In the genomic region with DNA sequence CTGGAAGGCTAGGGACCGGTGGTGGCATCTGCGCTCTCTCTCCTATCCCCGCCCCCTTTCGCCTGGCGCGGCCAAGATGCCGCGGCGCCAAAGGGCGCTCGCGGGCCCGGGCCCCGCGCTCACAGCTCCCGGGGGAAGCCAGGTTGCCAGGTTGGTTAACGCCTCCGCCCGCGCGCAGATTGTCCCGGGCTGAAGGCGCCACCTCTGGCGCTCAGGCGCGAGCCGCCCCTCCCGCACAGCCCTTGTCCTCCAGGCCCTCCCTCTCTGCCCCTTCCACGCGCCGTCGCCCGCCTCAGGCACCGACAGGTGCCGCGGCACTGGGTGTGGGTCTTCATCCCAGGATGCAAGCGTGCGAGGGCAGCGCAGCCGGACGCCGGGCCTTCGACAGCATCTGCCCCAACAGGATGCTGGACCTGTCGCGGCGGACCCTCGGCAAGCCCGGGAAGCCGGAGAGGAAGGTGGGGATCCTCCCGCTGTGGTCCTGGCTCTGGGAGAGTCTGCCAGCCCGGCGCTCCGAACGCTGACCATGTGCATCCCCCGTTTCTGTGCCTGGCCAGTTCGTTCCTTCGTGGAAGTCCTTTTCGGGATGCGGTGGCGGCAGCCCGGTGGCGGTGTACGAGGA, we compare ENCODE assay signal across 9 mouse cellular contexts. TPM values are rescaled to one million over a fixed set of nuclear protein-coding genes. Genes with fewer than 3 reads are reported as not detected.
DNase-seq lines count a peak whose midpoint lies in the region; ATAC-seq and TF ChIP-seq lines count a peak whose summit lies in the region.
"Had no signal": no experiment of that assay in that cellular context is flagged by ENCODE, and none has a peak within 500 bp of the region (broad histone marks: within the 10 kb centered on the region; RNA-seq: fewer than 3 reads in every experiment).

TSS of gene Mcidas (plus strand) at position 315 of the 622 bp plus-strand sequence.

- no peak for TF ChIP-seq EP300 in lung, postnatal 0 days (IDR thresholded peaks at IDR 0.05)

- WGBS in intestine, embryonic 16.5 days = under 1% methylated on average over 63 of the region's 63 CpGs
- 2% methylated on average over 46 of the region's 63 CpGs for WGBS in lung, postnatal 0 days

- H3K9ac ChIP-seq in intestine, embryonic 16.5 days (ENCODE audit: low read depth, low read length) = peak within 1 kb of the TSS; percentile 40
- H3K9ac ChIP-seq in lung, postnatal 0 days (replicated peaks; ENCODE audit: low read depth) = no peak within 1 kb of the TSS

- H3K27ac ChIP-seq in embryonic fibroblast, embryonic 13.5 days (ENCODE audit: insufficient read depth, low read length) = no peak within 1 kb of the TSS
- H3K27ac ChIP-seq in intestine, embryonic 16.5 days (ENCODE audit: low read length) = no peak within 1 kb of the TSS
- no peak within 1 kb of the TSS for H3K27ac ChIP-seq in lung, postnatal 0 days (ENCODE audit: low read length)

- TF ChIP-seq POLR2A in embryonic fibroblast, embryonic 13.5 days (IDR thresholded peaks at IDR 0.05; ENCODE audit: low read depth, low read length) = no peak

- H3K36me3 ChIP-seq in G1E (replicated peaks) = no peaks in the 10 kb centered on the region
- no peaks in the 10 kb centered on the region for H3K36me3 ChIP-seq in intestine, embryonic 16.5 days (ENCODE audit: control insufficient read depth, insufficient read depth, low read length)
- no peaks in the 10 kb centered on the region for H3K36me3 ChIP-seq in lung, postnatal 0 days (ENCODE audit: insufficient read depth, low read length)
- H3K36me3 ChIP-seq in splenic B cell, adult 2 months (ENCODE audit: control insufficient read depth, insufficient read depth, low read length, poor library complexity, severe bottlenecking) = no peaks in the 10 kb centered on the region

- H3K27me3 ChIP-seq in G1E (ENCODE audit: insufficient read depth, low read length) = peaks cover 46% of the 10 kb centered on the region
- H3K27me3 ChIP-seq in intestine, embryonic 16.5 days (replicated peaks; ENCODE audit: control insufficient read depth, insufficient read depth, low read length) = peaks cover 82% of the 10 kb centered on the region
- H3K27me3 ChIP-seq in lung, postnatal 0 days (replicated peaks; ENCODE audit: insufficient read depth, low read length) = peaks cover 72% of the 10 kb centered on the region
- H3K27me3 ChIP-seq in splenic B cell, adult 2 months (ENCODE audit: control insufficient read depth, insufficient read depth, low read length, poor library complexity, severe bottlenecking) = peaks cover 2% of the 10 kb centered on the region; the same call in 1 of the 2 replicates

- peak; percentile 50 for DNase-seq in adrenal gland, adult 2 months
- DNase-seq in adrenal gland, postnatal 4 days (ENCODE audit: low spot score in 2 of 2) = no peak
- DNase-seq in G1E (ENCODE audit: low spot score) = no peak
- peak; percentile 40 for DNase-seq in lung, postnatal 0 days (ENCODE audit: low spot score)
- DNase-seq in splenic B cell, adult 2 months (ENCODE audit: low read depth, low spot score) = peak; percentile 30
- no peak for DNase-seq in ovary, adult 18-20 months (ENCODE audit: low spot score)

- H3K4me1 ChIP-seq in G1E (ENCODE audit: insufficient read depth, low read depth, low read length) = peaks cover 10% of the 10 kb centered on the region
- no peaks in the 10 kb centered on the region; the same call in 1 of the 2 replicates for H3K4me1 ChIP-seq in embryonic fibroblast, embryonic 13.5 days (ENCODE audit: control insufficient read depth, insufficient read depth, low read length)
- peaks cover 21% of the 10 kb centered on the region for H3K4me1 ChIP-seq in intestine, embryonic 16.5 days (ENCODE audit: control insufficient read depth, insufficient read depth, low read length)
- H3K4me1 ChIP-seq in lung, postnatal 0 days (ENCODE audit: insufficient read depth, low read depth, low read length) = peaks cover 20% of the 10 kb centered on the region

- no peak for ATAC-seq in G1E (ENCODE audit: extremely low read depth, insufficient number of reproducible peaks, low FRiP score, poor library complexity, severe bottlenecking)
- ATAC-seq in intestine, embryonic 16.5 days = peak; percentile 39
- ATAC-seq in lung, postnatal 0 days = peak; percentile 45

- peak within 1 kb of the TSS; percentile 2; the same call in 1 of the 2 replicates for H3K4me3 ChIP-seq in G1E (ENCODE audit: low read depth, low read length)
- peak within 1 kb of the TSS; percentile 20; the same call in 1 of the 2 replicates for H3K4me3 ChIP-seq in embryonic fibroblast, embryonic 13.5 days (ENCODE audit: insufficient read depth, low read length)
- peak within 1 kb of the TSS; percentile 41 for H3K4me3 ChIP-seq in intestine, embryonic 16.5 days (ENCODE audit: low read length)
- H3K4me3 ChIP-seq in lung, postnatal 0 days (ENCODE audit: low read depth, low read length) = peak within 1 kb of the TSS; percentile 36
- H3K4me3 ChIP-seq: erythroblast, embryonic 14.5 days had no signal

- TF ChIP-seq CTCF in G1E (IDR thresholded peaks at IDR 0.05; ENCODE audit: low read depth, low read length) = no peak
- TF ChIP-seq CTCF in embryonic fibroblast, embryonic 13.5 days (IDR thresholded peaks at IDR 0.05; ENCODE audit: borderline replicate concordance, insufficient read depth, low read length) = no peak
- TF ChIP-seq CTCF in lung, postnatal 0 days (IDR thresholded peaks at IDR 0.05) = peak; percentile 17

- peaks cover 6% of the 10 kb centered on the region; the same call in 1 of the 2 replicates for H3K9me3 ChIP-seq in G1E (replicated peaks)
- H3K9me3 ChIP-seq in intestine, embryonic 16.5 days (ENCODE audit: control insufficient read depth, low read length) = no peaks in the 10 kb centered on the region
- H3K9me3 ChIP-seq in lung, postnatal 0 days (ENCODE audit: low read length) = no peaks in the 10 kb centered on the region

- peak within 1 kb of the TSS; percentile 74 for H3K4me2 ChIP-seq in intestine, embryonic 16.5 days (ENCODE audit: low read depth, low read length)
- peak within 1 kb of the TSS; percentile 75 for H3K4me2 ChIP-seq in lung, postnatal 0 days (replicated peaks; ENCODE audit: low read depth, low read length)

RNA-seq across cellular contexts. Expression of gene Mcidas, which starts in this region (rescaled TPM):
- total RNA-seq in adrenal gland, adult 2 months (2021) = not detected
- not detected in 2 replicates for polyA plus RNA-seq in adrenal gland, adult 2 months (2012; rRNA removed)
- not detected for total RNA-seq in adrenal gland, postnatal 4 days (2021)
- not detected in 2 replicates for total RNA-seq in G1E (2014; fragmentation: Nextera tagmentation)
- total RNA-seq in G1E (2017) = 0.05 TPM in 1 of 2 replicates, not detected in the other
- not detected in 2 replicates for polyA plus RNA-seq in G1E (2012)
- polyA plus RNA-seq in embryonic fibroblast, embryonic 13.5 days (2011; ENCODE audit: insufficient read length, low read depth, missing spikeins) = not detected in 2 replicates
- polyA plus RNA-seq in intestine, embryonic 16.5 days (2015; fragmentation: Nextera tagmentation; extraction: Ambion mirVana) = 0.05 TPM in 1 of 2 replicates, not detected in the other
- polyA plus RNA-seq in lung, postnatal 0 days (2015; fragmentation: Nextera tagmentation; extraction: Ambion mirVana) = 1.1 and 1.5 TPM in 2 replicates
- polyA plus RNA-seq: erythroblast, embryonic 14.5 days had no signal

Comparison
In these comparisons a context has a peak if more than half of its experiments do, and no peak if none do; other contexts are left out.
1. Peak in DNase-seq in adrenal gland, adult 2 months; RNA of the gene not detected or under 1 TPM.
2. Peak in ATAC-seq, H3K4me3 ChIP-seq, H3K9ac ChIP-seq and H3K4me2 ChIP-seq in intestine, embryonic 16.5 days; RNA of the gene not detected or under 1 TPM.
3. DNase-seq: peak in lung, postnatal 0 days (single experiment) and splenic B cell, adult 2 months (single experiment); none in adrenal gland, postnatal 4 days (0 of 2), G1E (single experiment) and ovary, adult 18-20 months (single experiment).
4. Peak in every context shown above with its lines, with median percentiles within 50 percentile points of each other: H3K4me3 ChIP-seq.